Mouse (Mus musculus) forebrain, embryonic 15.5 days (tissue): ENCODE results near the gene CK137956. TPM values are rescaled to one million over a fixed set of nuclear protein-coding genes. Genes with fewer than 3 reads are reported as not detected.

Experiments
- ATAC-seq: fragments of 200-750 bp; cut with Nextera tagmentation; replicated peaks from 2 replicates; pipeline ENCODE4 v1.8.0; 2017; ENCODE audit warnings: mild to moderate bottlenecking, moderate TSS enrichment, moderate library complexity
- H3K27ac ChIP-seq: fragments of 300-500 bp; sonication (generic); replicated peaks from 2 replicates; pipeline ENCODE4 v1.5.1; 2015; ENCODE audit warnings: mild to moderate bottlenecking, inconsistent platforms
- H3K27me3 ChIP-seq: fragments of 300-500 bp; sonication (generic); 2 replicates; pipeline ENCODE4 v1.6.1; 2015; ENCODE audit warnings: inconsistent platforms
- H3K36me3 ChIP-seq: fragments of 300-500 bp; sonication (generic); 2 replicates; pipeline ENCODE4 v1.6.1; 2015; ENCODE audit warnings: mild to moderate bottlenecking, inconsistent platforms
- H3K4me1 ChIP-seq: fragments of 300-500 bp; sonication (generic); 2 replicates; pipeline ENCODE4 v1.6.1; 2015; ENCODE audit warnings: inconsistent platforms
- H3K4me2 ChIP-seq: fragments of 300-500 bp; sonication (generic); replicated peaks from 2 replicates; pipeline ENCODE4 v1.6.1; 2015; ENCODE audit warnings: mild to moderate bottlenecking, inconsistent platforms
- H3K4me3 ChIP-seq: fragments of 300-500 bp; sonication (generic); 2 replicates; pipeline ENCODE4 v1.5.1; 2015; ENCODE audit warnings: mild to moderate bottlenecking, inconsistent platforms
- H3K9ac ChIP-seq: fragments of 300-500 bp; sonication (generic); replicated peaks from 2 replicates; pipeline ENCODE4 v1.6.1; 2015; ENCODE audit warnings: mild to moderate bottlenecking, inconsistent platforms
- H3K9me3 ChIP-seq: fragments of 300-500 bp; sonication (generic); 2 replicates; pipeline ENCODE4 v1.6.1; 2016; ENCODE audit warnings: inconsistent platforms
- WGBS: fragments of 180-500 bp; shearing (Covaris S2); methylation state at CpG from one replicate; pipeline ENCODE4 v1.1.7; 2015; ENCODE audit warnings: mixed read lengths; 5-methylcytosine and 5-hydroxymethylcytosine counted together
- polyA plus RNA-seq: library from polyadenylated mRNA; unstranded; fragments of >200 nt; fragmentation: Nextera tagmentation; extraction: Ambion mirVana; gene quantifications from 2 replicates; pipeline ENCODE4 v1.2.1, GENCODE M21; 2015

Gene CK137956
- polyA plus RNA-seq, 1 experiment from 2014 or later: 0.59 TPM

GRCm38 (mm10) chr4:127900893-127901456 is 69.8 kb downstream of the CK137956 start:
- 58% methylated on average over 7 of the region's 7 CpGs for whole genome bisulfite sequencing
- Histone ChIP-seq H3K9me3 (no peaks in the 10 kb centered on the region), H3K36me3 (no peaks in the 10 kb centered on the region), H3K4me1 (peaks cover 8% of the 10 kb centered on the region), H3K27ac (peak overlapping the region; percentile 29; the same call in 1 of the 2 replicates), H3K27me3 (no peaks in the 10 kb centered on the region), H3K4me3 (no peak overlapping the region), H3K4me2 (no peak overlapping the region), H3K9ac (no peak overlapping the region)
- 0 out of 2 replicates have a peak, but pooled peaks have one; percentile 48 for ATAC-seq

- WGBS: 93% methylated on average over 7 of the region's 7 CpGs
- Histone ChIP-seq H3K9me3 (peaks cover 10% of the 10 kb centered on the region), H3K4me3 (no peak overlapping the region), H3K4me1 (no peaks in the 10 kb centered on the region), H3K27ac (no peak overlapping the region), H3K4me2 (no peak overlapping the region), H3K36me3 (no peaks in the 10 kb centered on the region), H3K27me3 (no peaks in the 10 kb centered on the region), H3K9ac (no peak overlapping the region)
- ATAC-seq: no peak
Measured at GRCm38 (mm10) chr4:127889071-127889470, 81.7 kb downstream of the CK137956 start.

GRCm38 (mm10) chr4:127878966-127879365 is 91.8 kb downstream of the CK137956 start:
- no peak overlapping the region for H3K9ac ChIP-seq
- H3K4me2 ChIP-seq: no peak overlapping the region
- H3K4me1 ChIP-seq: no peaks in the 10 kb centered on the region
- 97% methylated on average over 8 of the region's 8 CpGs for WGBS
- H3K27ac ChIP-seq: no peak overlapping the region
- ATAC-seq: no peak
- no peaks in the 10 kb centered on the region for H3K36me3 ChIP-seq
- no peak overlapping the region for H3K4me3 ChIP-seq
- H3K27me3 ChIP-seq: no peaks in the 10 kb centered on the region
- H3K9me3 ChIP-seq: no peaks in the 10 kb centered on the region

Other genes with a start within 250 kb of the CK137956 start
- gene Csmd2, start 16.9 kb upstream of the CK137956 start, polyA plus RNA-seq: 8.7 and 9.0 TPM in 2 replicates